Mouse (Mus musculus): ENCODE measurements around the gene Axin2. TPM values are rescaled to one million over a fixed set of nuclear protein-coding genes. Genes with fewer than 3 reads are reported as not detected.

Axin2 gene
- polyA plus RNA-seq, 2 experiments, result 0.15 to 0.85 TPM

DNA sequence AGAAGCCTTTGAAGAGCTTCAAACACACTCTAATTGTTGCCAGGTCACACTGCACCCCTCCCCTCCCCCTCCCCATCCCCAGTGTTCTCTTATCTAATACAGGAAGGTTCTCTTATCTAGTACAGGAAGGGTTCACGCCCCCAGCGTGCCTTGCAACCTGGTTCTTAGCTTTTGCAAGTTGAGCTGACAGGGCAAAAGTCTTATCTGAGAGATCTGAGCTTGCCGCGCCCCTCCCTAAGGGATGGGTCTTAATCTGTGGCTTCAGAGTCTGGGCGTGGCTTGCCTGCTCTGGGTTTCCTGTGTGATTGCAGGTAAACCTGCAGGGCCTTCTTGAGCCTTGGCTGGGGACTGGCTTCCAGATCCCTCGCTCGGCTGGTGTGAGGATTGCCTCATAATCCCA, 9.2 kb upstream of the Axin2 start:
- DNase-seq (ENCODE audit: low read depth in 3 of 3, low spot score in 3 of 3) (no peak), ATAC-seq (ENCODE audit: insufficient read depth) (peak; percentile 28; the same call in 1 of the 2 replicates)
- Histone ChIP-seq H3K4me2 (ENCODE audit: low read depth) (no peak overlapping the region), H3K4me3 (ENCODE audit: insufficient read depth in 1 of 2, low read depth in 2 of 2, low read length in 2 of 2) (no peak overlapping the region), H3K9ac (replicated peaks) (no peak overlapping the region), H3K9me3 (ENCODE audit: control insufficient read depth, low read length) (no peaks in the 10 kb centered on the region), H3K4me1 (replicated peaks; ENCODE audit: control insufficient read depth in 2 of 2, insufficient read depth in 2 of 2, low read length in 1 of 2) (peaks cover 0 to 10% of the 10 kb centered on the region in 2 experiments; a peak in 3 of 4 replicates), H3K27ac (no peak overlapping the region), H3K36me3 (replicated peaks; ENCODE audit: control insufficient read depth, insufficient read depth, low read depth) (no peaks in the 10 kb centered on the region), H3K27me3 (ENCODE audit: control insufficient read depth, insufficient read depth, low read length) (no peaks in the 10 kb centered on the region; the same call in 1 of the 2 replicates)
- 5% methylated on average over 7 of the region's 7 CpGs for WGBS (ENCODE audit: insufficient replicate concordance)
- TF ChIP-seq EP300 (IDR thresholded peaks at IDR 0.05; ENCODE audit: low read depth) (no peak), CTCF (IDR thresholded peaks at IDR 0.05; ENCODE audit: low read depth) (no peak)

- Histone ChIP-seq H3K4me3 (ENCODE audit: insufficient read depth in 1 of 2, low read depth in 2 of 2, low read length in 2 of 2) (no peak overlapping the region), H3K4me1 (replicated peaks; ENCODE audit: control insufficient read depth in 2 of 2, insufficient read depth in 2 of 2, low read length in 1 of 2) (peaks cover 0 to 10% of the 10 kb centered on the region in 2 experiments; a peak in 3 of 4 replicates), H3K36me3 (replicated peaks; ENCODE audit: control insufficient read depth, insufficient read depth, low read depth) (no peaks in the 10 kb centered on the region), H3K9ac (replicated peaks) (no peak overlapping the region), H3K9me3 (ENCODE audit: control insufficient read depth, low read length) (no peaks in the 10 kb centered on the region), H3K27me3 (ENCODE audit: control insufficient read depth, insufficient read depth, low read length) (no peaks in the 10 kb centered on the region; the same call in 1 of the 2 replicates), H3K4me2 (ENCODE audit: low read depth) (no peak overlapping the region), H3K27ac (no peak overlapping the region)
- DNase-seq (ENCODE audit: low read depth in 3 of 3, low spot score in 3 of 3) (no peak), ATAC-seq (ENCODE audit: insufficient read depth) (no peak)
- WGBS (ENCODE audit: insufficient replicate concordance), result 77% methylated on average over 12 of the region's 12 CpGs
- TF ChIP-seq EP300 (IDR thresholded peaks at IDR 0.05; ENCODE audit: low read depth), result no peak
- no peak for TF ChIP-seq CTCF (IDR thresholded peaks at IDR 0.05; ENCODE audit: low read depth)
These were observed 8.0 kb upstream of the Axin2 start for GRCm38 (mm10) chr11:108912174-108912573.

DNA sequence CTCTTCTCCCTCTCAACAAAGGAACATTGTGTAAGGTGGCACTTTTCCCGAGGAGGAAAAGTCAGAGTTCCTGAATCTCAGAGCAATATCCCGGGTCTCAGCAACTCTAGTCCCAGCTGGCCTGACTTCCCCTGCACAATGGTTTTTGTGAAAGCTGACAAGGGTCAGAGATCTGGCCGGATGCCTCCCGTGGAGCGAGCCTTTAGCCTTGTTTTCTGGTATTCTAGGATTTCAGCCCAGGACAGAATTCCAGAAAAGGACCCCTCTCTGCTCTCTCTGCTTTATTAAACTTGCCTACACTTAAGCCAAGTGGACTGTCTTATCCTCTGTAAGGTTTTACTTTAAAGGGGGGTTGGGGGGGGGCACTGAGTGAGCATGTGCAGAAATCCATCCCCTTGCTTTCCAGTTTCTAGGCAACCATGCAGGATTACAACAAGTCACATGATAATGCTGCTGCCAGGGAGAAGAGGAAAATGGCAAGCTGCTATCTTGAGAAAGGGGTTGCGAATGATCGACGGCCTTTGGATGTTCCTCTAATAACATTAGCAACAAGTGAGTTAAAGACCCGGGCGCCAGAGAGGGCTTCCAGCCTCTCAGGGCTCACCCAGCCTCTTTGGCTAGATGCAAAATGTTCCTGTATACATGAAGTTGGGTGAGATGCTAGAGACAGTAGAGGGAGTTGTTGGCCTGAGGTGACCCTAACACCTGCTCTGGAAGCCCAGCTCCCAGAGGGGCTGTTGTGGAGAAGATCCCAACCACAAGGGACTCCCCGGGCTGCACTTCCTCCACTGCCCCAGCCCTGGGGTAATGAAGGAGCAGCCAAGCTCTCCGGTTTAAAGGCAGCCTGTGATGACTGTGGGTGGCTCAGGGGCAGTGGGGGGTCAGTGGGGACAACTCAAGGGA, 2.5 kb upstream of the Axin2 start:
- no peak overlapping the region for H3K27ac ChIP-seq
- peaks cover 32% of the 10 kb centered on the region for H3K27me3 ChIP-seq (ENCODE audit: control insufficient read depth, insufficient read depth, low read length)
- no peaks in the 10 kb centered on the region for H3K4me1 ChIP-seq (replicated peaks; ENCODE audit: control insufficient read depth in 2 of 2, insufficient read depth in 2 of 2, low read length in 1 of 2)
- TF ChIP-seq EP300 (IDR thresholded peaks at IDR 0.05; ENCODE audit: low read depth), result no peak
- TF ChIP-seq CTCF (IDR thresholded peaks at IDR 0.05; ENCODE audit: low read depth), result no peak
- H3K4me3 ChIP-seq (ENCODE audit: insufficient read depth in 1 of 2, low read depth in 2 of 2, low read length in 2 of 2), result no peak overlapping the region
- WGBS (ENCODE audit: insufficient replicate concordance), result 37% methylated on average over 12 of the region's 12 CpGs
- H3K36me3 ChIP-seq (replicated peaks; ENCODE audit: control insufficient read depth, insufficient read depth, low read depth), result no peaks in the 10 kb centered on the region
- DNase-seq (ENCODE audit: low read depth in 3 of 3, low spot score in 3 of 3), result no peak
- ATAC-seq (ENCODE audit: insufficient read depth), result no peak
- H3K4me2 ChIP-seq (ENCODE audit: low read depth), result no peak overlapping the region
- H3K9ac ChIP-seq (replicated peaks), result no peak overlapping the region
- no peaks in the 10 kb centered on the region for H3K9me3 ChIP-seq (ENCODE audit: control insufficient read depth, low read length)

GRCm38 (mm10) chr11:108920636-108921505, 722 bp downstream of the Axin2 start:
- under 1% methylated on average over 93 of the region's 104 CpGs for WGBS (ENCODE audit: insufficient replicate concordance)
- H3K36me3 ChIP-seq (replicated peaks; ENCODE audit: control insufficient read depth, insufficient read depth, low read depth), result no peaks in the 10 kb centered on the region
- ATAC-seq (ENCODE audit: insufficient read depth), result peak; percentile 72
- no peaks in the 10 kb centered on the region for H3K9me3 ChIP-seq (ENCODE audit: control insufficient read depth, low read length)
- peak overlapping the region; percentile 43 to 46 for H3K4me3 ChIP-seq (ENCODE audit: insufficient read depth in 1 of 2, low read depth in 2 of 2, low read length in 2 of 2)
- H3K27me3 ChIP-seq (ENCODE audit: control insufficient read depth, insufficient read depth, low read length), result peaks cover 45% of the 10 kb centered on the region
- DNase-seq (ENCODE audit: low read depth in 3 of 3, low spot score in 3 of 3), result peak; percentile 26 to 37 (median 27)
- H3K27ac ChIP-seq, result no peak overlapping the region
- peak overlapping the region; percentile 9 for H3K9ac ChIP-seq (replicated peaks)
- peak overlapping the region; percentile 64 for H3K4me2 ChIP-seq (ENCODE audit: low read depth)
- TF ChIP-seq EP300 (IDR thresholded peaks at IDR 0.05; ENCODE audit: low read depth) (no peak), CTCF (IDR thresholded peaks at IDR 0.05; ENCODE audit: low read depth) (no peak)
- H3K4me1 ChIP-seq (replicated peaks; ENCODE audit: control insufficient read depth in 2 of 2, insufficient read depth in 2 of 2, low read length in 1 of 2), result no peaks in the 10 kb centered on the region
